Mouse (Mus musculus) induced T-regulatory cell, adult 2 months (primary cell): Measurements from ENCODE around the gene Bcl2a1b.
A peak's percentile ranks its signal among the peaks of the same experiment; 100 is the strongest.
"Not testable (repeated sequence)": the region's sequence is repeated elsewhere in the genome, so short reads cannot be mapped to it uniquely, and the experiment has no call there.

Source experiments
- DNase-seq: peaks from one replicate; pipeline ENCODE4 v3.0.0-alpha.2; 2012; ENCODE audit warnings: low read depth

Gene Bcl2a1b

DNA sequence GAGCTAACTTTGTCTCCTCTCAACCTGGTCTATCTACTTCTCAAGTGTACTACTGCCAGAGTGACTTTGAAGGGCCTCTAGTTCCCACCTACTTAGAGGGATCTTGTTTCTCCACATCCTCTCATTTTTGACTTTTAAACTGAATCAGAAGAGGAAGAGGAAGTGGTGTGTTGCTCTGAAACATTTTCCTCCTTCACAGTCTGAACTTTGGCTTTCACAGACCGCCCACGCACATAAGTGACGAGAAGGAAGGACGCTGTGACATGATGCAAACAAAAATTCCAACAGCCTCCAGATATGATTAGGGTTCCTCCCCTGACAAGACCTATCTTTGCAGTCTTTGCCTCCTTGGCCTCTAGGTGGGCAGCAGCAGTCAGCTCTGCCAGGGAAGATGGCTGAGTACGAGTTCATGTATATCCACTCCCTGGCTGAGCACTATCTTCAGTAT is at the start of gene Bcl2a1b, which contains the start of gene Gm29094:
TSS of gene Bcl2a1b (plus strand) at position 241 of the 448 bp plus-strand sequence.
TSS of gene Gm29094 (plus strand) at position 411 of the 448 bp plus-strand sequence.
- DNase-seq, result peak; percentile 77

DNA sequence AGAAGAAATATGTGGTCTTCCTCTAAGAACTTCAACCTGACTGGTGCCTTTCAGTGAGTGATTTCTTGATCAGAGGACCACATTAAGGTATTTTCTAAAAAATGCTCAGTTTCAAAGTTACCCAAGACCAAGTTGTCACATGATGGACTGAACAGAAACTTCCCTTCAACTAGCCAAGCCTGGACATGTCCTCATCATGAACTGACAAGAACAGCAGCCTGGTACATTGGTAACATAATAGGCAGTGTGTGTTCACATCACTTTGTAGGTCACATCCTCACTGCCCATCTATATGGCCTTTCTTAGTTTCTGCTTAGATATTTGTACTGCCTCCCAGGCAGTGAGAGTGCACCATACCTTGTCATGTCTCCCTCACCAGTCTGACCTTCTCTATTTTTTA is 26.5 kb upstream of the Bcl2a1b start:
- DNase-seq, result not testable (repeated sequence)

DNA sequence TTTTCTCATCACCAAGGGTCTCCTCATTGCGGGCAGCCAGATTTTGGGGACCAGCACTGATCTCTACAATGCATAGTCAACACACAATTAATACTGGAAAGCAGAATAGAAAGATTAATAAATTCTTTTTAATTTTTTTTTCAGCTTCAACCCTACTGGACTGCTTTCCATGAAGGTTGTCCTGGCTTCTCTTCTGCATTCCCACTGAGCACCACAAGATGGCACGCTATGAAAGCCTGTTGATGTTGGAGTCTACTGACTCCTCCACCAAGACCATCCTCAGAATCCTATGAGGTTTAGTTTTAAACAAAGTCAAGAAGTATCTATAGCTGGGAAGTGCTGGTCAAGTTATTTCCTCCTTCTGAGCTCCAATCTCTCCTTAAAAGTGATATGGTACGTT is 20.2 kb upstream of the Bcl2a1b start:
- peak; percentile 67 for DNase-seq

DNA sequence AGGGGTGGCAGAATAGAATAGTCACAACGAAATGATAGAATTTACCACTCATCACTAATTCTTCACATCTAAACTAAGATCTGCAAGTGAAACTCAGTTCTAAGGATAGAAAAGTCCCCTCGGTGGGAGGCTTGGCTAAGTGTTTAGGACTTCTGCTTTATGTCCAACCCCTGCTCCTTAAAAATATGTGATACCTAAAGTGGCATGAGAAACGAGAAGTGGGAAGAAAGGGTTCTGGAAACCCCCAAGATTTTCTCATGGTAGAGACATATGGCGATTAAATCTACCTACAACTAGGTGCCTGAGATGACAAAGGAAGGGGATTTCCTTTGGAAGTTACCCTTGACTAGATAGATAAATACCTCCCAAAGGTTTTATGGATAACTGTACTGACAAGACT is 19.5 kb upstream of the Bcl2a1b start:
- peak; percentile 1 for DNase-seq

DNA sequence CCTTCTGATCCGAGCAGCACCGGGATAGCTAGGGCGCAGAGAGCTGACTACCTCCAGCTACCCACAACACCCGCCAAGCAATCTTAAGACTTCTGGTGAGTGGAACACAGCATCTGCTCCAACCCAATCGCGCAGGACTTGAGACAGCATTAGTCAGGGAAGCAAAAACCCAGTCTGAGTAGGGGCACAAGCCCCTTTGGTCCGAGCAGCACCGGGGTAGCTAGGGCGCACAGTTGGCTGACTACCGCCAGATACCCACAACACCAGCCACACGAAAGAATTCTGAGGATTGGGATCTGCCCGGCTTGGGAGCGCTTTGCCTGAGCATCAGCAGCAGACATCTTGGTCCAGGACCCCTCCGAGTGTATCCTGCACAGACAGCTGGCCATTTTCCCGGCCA is 12.0 kb upstream of the Bcl2a1b start:
- DNase-seq, result not testable (repeated sequence)

DNA sequence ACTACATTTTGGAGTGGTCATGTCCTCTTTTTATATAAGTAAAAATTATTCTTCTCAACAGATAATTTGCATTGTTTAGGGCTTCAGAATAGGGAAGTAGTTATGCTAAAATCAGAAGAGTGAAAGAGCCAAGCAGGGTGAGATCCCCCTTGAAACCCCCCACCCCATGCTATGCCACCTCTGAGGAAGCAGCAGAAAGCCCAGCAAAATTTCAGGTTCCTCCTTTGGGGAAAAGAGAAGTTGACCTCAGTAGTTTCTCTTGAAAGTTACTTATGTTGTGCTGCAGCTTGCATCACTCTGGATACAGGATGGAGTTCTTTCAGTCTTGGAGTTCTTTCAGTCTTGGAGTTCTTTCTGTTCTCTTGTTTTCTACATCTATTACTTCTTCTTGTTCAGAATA is 3.5 kb upstream of the Bcl2a1b start:
- not testable (repeated sequence) for DNase-seq

DNA sequence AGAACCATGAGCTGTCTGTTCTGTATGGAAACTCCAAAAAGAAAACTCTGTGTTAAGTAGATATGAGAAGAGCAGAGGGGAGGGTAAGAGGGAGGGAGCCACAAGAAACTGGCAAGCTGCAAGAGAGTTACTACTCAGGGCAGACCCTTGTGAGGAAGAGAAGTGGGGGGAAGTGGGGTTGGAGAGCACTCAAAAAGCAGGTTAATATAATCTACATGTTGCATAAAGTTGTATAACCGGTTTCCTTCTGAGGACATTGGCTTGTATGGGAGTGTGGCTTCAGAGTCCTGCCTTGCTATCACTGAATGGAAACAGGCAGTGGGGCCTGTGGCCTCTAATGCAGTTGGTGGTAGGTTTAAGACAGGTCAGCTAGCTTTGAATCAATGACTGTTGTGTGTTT is 1.5 kb upstream of the Bcl2a1b start:
- DNase-seq, result not testable (repeated sequence)

DNA sequence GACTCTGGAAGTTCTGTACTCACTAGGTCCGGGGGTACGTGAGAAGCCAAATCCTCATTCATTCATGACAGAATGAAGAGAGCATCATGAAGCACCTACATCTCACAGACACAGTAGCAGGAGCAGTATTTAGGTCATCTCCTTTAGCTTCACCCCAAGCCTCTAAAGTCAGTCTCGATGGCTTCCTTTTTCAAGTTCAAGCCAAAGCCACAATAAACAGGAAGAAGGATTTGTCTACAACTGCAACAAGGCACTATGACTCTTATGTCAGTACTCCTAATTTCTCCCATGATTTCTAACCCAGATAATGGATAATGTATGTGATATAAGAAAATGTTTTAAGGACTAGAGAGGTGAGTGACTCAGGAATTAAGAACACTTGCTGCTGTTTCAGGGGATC is 660 bp upstream of the Bcl2a1b start:
- peak; percentile 37 for DNase-seq

DNA sequence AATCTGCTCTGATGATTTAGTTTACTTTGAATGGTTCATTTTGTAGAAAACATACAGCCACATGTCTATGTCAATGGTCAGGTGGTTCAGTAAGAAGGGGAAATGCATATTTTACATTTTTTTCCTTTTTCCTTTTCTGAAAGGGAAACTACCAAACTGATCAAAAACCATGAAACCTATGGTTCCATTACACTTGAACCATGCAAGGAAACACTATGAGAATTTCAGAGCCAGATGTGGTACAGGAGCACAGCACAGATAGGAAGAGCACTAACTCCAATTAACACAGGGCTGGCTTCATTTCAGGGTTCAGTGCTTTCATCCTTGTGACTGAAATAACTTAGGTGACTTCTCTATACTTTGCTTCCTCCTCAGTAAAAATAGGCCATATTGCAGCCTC is 3.2 kb downstream of the Bcl2a1b start:
- peak; percentile 52 for DNase-seq

DNA sequence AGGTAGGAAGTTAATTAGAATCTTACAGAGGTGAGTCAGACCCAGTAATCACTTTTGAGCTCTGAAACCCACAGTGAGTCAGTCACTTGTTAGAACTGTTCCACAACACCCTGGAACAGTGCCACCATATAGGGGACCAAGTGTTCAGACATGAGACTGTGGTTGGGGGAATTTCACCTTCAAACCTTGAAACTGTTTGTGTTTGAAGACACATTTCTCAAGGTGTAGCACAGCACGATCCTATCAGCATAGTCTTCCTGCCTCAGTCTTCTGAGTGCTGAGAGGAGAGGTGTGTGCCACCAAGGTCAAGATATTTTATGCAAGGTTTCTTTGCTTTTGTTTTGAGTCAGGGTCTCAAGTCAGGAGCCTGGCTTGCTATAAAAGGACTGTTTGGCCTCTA is 9.9 kb downstream of the Bcl2a1b start:
- DNase-seq, result peak; percentile 79

DNA sequence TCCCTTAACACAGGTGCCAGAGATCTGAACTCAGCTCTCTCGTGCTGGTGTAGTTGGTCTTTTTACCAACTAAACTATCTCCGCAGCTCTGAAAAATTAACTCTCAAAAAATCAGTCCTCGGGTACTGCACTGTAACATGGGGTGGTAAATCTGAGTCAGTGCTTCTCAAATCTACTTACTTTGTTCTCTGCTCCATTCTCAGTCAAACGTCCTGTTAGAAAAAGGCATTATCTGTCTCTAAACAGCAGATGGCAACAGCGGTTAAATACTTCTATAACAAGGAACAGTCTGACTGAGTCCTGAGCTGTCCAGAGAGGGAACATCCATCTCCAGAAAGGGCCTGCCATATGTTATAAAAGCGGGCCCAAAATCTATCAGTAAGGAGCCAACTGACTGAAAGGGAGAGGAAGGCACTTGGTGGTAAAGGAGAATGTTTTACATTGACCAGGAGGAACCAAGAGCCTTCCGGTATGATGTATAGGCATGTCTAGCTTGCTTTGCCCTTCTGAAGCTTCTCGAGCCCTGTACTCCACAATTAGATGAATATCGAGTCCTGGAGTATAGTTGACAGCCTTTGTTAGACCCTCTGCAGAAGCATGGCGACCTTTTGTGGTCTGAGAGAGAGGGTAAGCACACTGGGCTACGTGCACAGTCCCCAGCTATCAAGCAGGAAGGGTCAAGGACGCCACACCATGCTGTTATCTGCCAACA is 11.5 kb downstream of the Bcl2a1b start, which contains the start of gene Mthfs:
TSS of gene Mthfs (plus strand) at position 324 of the 712 bp plus-strand sequence.
- peak; percentile 56 for DNase-seq

DNA sequence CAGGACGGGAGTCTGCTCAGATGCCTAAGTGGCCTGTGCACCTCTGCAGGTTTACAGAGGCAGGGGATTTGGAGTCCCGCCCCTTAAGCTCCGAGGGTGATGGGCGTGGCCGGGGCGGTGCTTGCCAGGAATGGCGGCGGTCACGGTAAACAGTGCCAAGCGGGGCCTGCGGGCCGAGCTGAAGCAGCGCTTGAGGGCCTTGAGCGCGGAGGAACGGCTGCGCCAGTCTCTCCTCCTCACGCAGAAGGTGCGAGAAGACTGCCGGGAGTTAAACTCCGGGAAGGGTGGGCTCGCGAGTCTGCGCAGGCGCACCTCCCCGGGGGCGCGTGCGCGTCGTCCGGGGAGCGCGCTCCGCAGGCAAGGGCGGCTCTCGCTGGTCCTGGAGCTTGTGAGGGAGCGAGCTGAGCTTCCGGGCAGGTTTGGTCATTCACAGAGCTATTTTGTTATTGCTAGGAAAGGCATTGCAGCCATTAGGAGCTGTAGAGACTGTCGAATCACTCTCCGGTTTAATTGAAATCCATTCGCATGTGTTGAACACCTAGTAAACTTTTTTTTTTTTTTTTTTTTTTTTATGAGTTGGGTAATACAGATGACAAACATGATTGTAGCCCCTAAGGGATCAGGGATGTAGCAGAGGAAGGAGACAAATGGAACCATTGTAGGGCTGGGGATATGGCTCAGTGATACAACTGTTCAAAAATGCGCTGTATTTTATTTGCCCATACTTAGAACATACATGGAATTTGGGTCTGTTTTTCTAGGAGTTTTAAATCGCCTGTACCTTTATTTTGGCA is 12.3 kb downstream of the Bcl2a1b start:
- peak; percentile 40 for DNase-seq

DNA sequence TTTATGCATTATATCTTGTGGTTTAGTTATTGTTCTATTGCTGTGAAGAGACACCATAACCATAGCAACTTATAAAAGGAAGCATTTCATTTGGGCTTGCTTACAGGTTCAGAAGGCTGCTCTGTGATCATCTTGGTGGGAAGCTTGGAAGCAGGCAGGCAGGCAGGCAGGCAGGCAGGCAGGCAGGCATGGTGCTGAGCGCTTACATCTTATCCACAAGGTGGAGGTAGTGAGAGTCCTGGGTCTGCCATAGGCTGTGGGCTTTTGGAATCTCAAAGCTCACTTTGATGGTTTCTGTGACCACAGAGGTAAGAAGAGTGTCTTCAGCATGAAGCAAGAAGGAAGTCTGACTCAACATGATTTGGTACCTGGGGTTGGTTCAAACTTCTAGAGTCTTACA is 13.4 kb downstream of the Bcl2a1b start:
- peak; percentile 35 for DNase-seq

DNA sequence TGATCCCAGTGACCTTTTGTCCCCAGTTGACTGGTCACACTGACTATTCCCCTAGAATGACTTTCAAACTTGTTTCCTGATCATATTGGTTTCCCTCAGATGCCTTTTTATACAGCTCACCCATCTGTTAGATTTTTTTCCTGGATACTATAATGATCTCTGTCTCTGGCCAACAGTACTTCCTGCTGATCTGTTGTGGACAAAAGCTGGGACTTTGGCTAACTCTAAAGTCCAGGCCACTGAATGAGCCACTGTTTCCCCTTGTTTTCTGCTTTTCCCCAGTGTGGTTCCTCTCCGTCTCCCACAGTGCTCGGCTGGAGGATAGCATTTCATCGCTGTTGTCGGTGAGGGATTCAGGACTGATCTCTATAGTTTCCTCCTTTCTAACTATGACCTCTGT is 19.2 kb downstream of the Bcl2a1b start:
- not testable (repeated sequence) for DNase-seq

DNA sequence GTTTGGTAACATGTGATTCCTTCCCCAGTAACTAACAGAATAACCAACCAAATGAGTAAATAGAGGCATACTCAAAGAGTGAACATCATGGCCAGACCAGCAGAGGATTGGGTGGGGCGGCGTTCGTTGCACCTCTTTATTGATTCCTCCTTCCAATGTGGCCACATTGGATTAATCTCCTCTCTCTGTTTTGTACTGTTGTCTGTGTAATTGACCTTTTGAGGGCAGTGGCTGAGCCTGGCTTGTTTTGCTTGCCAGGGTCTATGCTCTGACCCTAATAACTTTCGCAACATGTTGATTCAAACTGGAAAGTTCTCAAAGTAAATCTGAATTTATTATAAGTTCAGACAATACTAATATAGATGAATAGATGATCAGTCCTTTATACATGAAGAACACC is 20.7 kb downstream of the Bcl2a1b start:
- not testable (repeated sequence) for DNase-seq

DNA sequence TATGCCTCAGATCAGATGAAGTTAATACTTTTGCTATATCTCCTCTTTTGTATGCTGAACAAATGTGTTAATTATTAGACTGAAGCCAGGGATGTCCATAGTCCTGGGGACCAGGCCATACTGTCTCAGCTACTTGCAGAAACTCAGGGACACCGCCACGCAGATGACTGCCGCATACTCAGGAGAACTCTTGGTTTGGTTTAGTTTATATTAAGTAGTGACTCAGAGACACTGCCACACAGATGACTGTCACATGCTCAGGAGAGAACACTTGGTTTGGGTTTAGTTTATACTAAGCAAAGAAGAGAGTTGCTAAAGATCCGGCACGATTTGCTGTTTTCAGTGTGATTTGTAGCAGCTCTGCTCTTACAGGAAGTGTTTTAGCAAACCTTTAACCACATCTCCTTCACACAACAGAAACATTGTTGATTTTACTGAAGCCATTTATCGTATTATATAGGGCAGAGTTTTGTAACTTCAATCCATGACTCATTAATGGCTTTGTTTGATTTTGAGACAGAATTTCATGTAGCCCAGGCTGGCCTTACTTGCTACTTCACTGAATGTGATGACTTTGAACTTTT is 21.8 kb downstream of the Bcl2a1b start:
- peak; percentile 35 for DNase-seq

DNA sequence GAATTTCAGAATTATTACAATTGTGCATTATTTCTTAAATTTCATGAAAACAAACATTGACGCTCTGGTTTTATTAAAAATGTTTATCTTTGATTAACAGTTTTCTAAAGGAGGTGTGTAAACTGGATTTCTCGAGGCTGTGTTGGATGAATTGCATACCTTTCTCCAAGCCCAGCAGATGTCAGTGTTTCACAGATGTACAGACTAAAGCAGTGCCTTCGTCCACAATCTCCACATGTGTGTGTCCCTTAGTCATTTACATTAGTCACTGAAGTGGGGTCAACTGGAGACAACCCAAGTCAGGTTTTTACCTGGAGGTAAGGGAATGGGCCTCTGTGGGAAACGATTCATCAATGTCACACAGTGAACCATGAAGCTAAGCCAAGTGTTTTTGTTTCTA is 27.1 kb downstream of the Bcl2a1b start:
- DNase-seq, result no peak

DNA sequence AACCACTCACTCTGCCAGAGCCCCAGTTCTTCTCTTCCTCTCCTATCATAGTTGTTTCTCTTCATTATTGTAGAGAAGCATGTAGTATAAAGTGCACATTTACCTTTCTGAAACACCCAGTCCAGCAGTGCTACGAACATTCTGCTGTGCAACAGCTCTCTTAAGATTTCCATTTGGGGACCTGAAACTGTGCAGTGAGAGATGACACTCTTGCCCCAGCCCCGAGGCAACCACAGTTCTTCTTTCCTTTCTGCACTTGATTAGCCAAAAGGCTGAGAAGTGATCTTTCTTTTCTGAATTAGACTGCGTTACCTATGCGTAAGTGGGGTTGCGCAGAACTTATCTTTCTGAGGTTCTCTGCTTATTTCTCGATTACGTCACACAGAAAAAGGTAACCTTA is 29.1 kb downstream of the Bcl2a1b start:
- no peak for DNase-seq

DNA sequence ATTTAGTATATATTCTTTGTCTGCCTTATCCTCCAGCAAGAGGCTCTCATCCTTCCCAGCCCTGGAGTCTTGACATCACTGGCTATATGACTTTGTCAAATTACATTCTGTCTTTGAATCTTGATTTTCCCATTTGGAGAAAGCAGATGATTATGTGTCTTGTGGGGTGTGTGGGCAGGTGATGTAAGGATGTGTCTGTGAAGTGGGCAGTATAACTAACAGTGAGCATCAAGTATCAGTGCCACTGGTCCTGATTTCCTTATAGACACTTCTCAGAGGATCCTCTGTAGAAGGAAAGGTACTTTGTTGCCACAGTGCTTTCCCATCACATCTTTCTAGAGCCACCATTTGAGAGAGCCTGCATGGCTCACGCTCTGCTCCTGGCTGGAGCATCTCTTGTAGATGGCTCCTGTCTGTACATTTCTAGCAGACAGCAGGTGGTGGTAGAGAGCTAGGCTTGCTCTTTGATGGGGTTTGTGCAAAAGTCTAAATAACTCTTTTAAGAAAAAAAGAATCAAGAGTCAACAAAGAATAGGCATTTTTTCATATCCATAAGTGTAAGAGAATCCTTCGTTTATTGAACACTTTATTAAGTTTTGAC is 32.0 kb downstream of the Bcl2a1b start:
- not testable (repeated sequence) for DNase-seq

DNA sequence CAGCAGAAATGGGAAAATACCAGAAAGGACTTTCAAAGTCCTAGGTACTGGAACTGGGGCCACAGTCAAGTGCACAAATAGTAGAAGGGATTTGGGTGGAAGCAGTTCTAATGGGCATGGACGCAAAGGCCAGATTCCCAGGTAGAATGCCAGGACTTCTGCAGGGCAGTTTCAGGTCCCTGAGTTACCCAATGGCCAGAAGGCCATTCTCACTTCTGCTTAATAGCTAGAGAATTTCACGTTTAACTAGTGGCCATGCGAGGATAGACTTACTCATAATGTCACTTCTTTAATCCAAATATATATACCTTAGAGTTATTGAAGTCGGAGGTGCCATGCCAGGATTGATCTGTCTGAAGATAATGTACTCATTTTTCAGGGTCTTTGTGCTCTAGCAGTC is 38.1 kb downstream of the Bcl2a1b start:
- not testable (repeated sequence) for DNase-seq

DNA sequence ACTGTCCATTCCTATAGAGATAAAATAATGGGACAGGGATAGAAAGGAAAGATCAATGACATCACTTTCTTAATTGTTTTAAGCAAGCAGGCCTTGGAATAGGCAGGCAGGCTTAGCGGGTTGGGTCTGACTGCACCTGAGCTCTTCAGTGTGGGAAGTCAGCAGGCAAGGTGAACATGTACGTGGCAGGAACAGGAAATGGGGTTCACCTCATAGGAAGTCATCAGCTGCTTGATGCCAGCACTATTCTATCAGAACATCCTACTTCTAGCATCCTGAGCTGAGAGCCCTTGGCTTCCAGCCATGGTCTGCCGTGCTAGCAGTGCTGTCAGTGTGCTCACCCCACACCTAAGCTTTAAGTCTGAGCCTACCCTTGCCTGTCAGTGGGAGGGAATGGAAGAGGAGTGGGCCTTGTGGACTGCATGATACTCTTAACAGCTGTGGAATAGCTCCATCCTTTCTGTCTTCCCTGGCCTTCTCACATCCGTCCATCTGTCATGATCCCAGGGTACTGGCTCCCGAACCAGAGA is 40.0 kb downstream of the Bcl2a1b start:
- DNase-seq, result not testable (repeated sequence)

DNA sequence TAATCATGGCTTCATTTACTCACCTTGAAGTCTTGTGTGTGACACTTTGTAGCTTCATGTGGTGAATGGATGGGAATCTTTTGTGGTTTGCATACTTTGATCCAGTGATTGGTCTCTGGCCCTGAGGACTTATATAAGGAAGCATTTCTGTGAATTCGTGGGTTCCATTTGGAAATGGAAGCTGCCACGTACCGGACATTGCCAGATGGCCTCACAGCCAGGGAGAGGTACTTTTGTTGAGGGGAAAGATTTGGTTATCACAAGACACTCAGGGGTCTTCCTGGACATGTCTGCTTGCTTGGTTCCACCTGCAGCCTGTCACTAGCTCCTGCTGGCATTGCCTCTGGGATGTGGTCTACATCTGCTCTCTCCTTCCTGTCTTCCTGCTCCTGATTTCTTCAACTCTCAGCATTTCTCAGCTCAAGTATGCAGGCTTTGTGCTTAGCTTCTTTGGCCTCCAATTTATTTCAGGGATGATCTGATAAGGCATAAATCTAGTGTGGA is 41.6 kb downstream of the Bcl2a1b start:
- not testable (repeated sequence) for DNase-seq
